Mouse (Mus musculus) retina, adult 2 months (tissue): ENCODE measurements around the gene Grid1.

ENCODE experiments used
- DNase-seq: peaks from one replicate; pipeline ENCODE4 v3.0.0-alpha.2; 2012; ENCODE audit warnings: low read depth, low spot score

The Grid1 gene

GRCm38 (mm10) chr14:35374374-35374773, 554.5 kb downstream of the Grid1 start:
- DNase-seq, result no peak

- no peak for DNase-seq
Measured at GRCm38 (mm10) chr14:35393591-35393990, 573.7 kb downstream of the Grid1 start.

- DNase-seq, result no peak
Measured at GRCm38 (mm10) chr14:35404249-35404908, 584.5 kb downstream of the Grid1 start.

DNA sequence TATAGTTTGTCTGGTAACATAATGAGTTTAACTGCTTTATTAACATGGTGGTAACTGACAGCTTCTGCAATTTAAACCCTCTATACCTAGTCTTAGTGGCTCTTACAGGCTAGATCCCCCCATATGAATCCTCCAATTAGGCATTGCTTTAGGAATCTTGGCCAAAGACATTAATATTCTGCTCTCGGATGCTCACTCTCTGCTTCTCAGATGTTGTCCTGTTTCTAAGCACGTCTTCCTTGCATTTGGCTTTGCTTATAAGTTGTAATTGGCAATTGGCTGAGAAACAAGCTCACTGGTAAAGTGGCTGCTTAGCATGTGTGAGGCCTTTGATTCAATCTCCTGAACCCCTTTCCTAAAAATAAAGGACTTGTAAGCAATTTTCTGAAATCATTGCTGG, 610.4 kb downstream of the Grid1 start:
- DNase-seq, result no peak

DNA sequence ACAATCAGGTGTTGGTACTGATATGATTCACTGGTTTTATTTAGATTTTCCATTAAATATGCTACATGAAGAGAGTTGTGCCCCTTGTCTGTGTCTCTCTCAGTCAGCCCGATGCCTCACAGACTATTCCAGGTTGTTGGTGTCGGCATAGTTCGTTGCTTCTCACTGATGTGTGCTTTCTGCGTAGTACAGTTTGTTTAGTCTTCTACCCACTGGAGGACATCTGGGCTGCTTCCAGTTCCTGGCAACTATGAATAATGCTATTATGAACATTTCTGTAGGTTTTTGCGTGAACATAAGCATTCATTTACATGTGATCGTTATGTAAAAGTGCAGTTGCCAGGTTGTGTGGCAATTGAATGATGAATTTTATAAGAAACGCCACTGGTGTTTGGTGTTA, 633.8 kb downstream of the Grid1 start:
- no peak for DNase-seq

- no peak for DNase-seq
Measured at GRCm38 (mm10) chr14:35468254-35468653, 648.3 kb downstream of the Grid1 start.

- DNase-seq, result no peak
Measured at GRCm38 (mm10) chr14:35486017-35486416, 666.1 kb downstream of the Grid1 start.

GRCm38 (mm10) chr14:35502324-35502723, 682.4 kb downstream of the Grid1 start:
- DNase-seq, result no peak

GRCm38 (mm10) chr14:35519402-35519801, 699.5 kb downstream of the Grid1 start:
- no peak for DNase-seq

GRCm38 (mm10) chr14:35538835-35539234, 718.9 kb downstream of the Grid1 start:
- no peak for DNase-seq

GRCm38 (mm10) chr14:35541254-35541991, 721.5 kb downstream of the Grid1 start:
- no peak for DNase-seq

- DNase-seq, result no peak
Measured at GRCm38 (mm10) chr14:35541992-35542380, 722.1 kb downstream of the Grid1 start.

GRCm38 (mm10) chr14:35554288-35554687, 734.4 kb downstream of the Grid1 start:
- no peak for DNase-seq

DNA sequence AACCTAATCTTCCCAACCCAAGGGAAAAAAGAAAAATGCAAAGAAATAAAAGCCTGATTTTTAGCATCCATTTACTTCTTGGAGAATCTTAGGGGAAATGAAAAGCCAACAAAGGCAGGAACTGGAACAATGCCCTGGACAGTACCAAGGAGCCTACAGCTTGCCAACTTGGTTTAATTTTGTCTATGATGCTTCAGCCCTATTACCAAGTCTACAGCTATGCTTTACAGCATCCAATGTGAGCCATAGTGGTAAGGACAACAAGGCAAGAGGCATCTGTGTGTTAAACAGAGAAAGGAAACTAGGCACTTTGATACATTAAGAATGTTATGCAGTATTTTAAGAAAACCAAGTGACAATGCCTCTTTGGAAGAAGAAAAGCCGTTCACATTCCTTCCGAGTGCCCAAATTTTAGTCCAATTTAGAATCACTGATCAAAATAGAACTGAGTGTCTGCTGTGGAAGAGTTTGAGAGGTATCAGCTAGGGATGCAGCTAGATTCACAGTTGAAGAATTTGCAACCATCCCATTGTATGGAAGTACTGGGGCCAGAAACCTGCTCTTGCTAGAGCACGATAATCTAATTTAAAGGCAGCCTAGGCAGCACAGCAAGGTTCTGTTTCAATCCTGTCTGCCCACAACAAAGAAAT, 741.5 kb downstream of the Grid1 start:
- no peak for DNase-seq

GRCm38 (mm10) chr14:35572991-35573502, 753.1 kb downstream of the Grid1 start:
- DNase-seq, result no peak

DNA sequence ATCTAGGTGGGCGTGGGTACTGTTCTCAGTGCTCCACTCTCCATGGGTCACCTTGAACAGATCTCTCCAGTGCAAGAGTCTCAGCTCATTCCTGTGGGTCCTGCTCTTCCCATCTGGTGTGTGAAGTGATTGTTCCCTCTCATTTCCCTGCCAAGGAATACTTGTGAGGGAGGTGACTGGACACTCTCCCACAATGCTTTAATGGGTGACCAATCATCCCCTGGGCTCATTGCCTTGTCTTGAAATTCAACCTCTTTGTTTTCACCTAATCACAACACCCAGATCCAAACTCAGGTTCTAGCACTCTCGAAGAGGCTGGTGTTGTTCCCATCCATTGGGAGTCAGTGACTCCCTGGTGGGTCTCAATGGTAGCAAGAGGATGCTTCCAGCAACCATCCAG, 754.6 kb downstream of the Grid1 start:
- DNase-seq, result no peak

DNA sequence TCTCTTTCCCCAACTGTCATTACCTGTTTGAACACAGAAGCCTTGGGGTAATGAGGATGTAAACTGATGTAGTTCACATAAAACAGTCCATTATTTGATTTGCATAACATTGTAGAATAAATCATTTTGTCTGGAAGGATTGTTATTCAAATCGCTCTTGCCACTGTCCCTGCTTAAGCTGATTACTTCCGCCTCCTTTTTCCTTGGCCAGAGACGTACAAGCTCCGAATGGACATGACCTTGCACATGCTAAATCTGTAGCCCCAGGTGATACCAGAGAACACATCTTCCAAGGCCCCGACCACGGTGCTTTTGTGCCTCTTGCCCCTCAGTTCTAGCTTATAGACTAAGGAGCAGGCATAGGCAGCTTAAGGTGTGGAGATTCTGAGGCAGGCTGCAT, 755.4 kb downstream of the Grid1 start:
- no peak for DNase-seq

- no peak for DNase-seq
Measured at GRCm38 (mm10) chr14:35625749-35626148, 805.8 kb downstream of the Grid1 start.
